Mouse (Mus musculus) embryonic facial prominence, embryonic 15.5 days (tissue): ENCODE results near the gene Arhgef39. TPM values are rescaled to one million over a fixed set of nuclear protein-coding genes. Genes with fewer than 3 reads are reported as not detected.
A peak's percentile ranks its signal among the peaks of the same experiment; 100 is the strongest.

Experiments used
- ATAC-seq: fragments of 200-750 bp; cut with Nextera tagmentation; 2 replicates; pipeline ENCODE4 v1.8.0; 2017; ENCODE audit warnings: low read depth, moderate TSS enrichment; ENCODE audit not compliant: insufficient number of reproducible peaks, low FRiP score, low TSS enrichment
- H3K27ac ChIP-seq: fragments of 300-500 bp; sonication (generic); replicated peaks from 2 replicates; pipeline ENCODE4 v1.5.1; 2015; ENCODE audit warnings: mild to moderate bottlenecking, inconsistent platforms
- H3K27me3 ChIP-seq: fragments of 300-500 bp; sonication (generic); 2 replicates; pipeline ENCODE4 v1.6.1; 2015; ENCODE audit warnings: inconsistent platforms
- H3K36me3 ChIP-seq: fragments of 300-500 bp; sonication (generic); 2 replicates; pipeline ENCODE4 v1.6.1; 2015; ENCODE audit warnings: mild to moderate bottlenecking, inconsistent platforms
- H3K4me1 ChIP-seq: fragments of 300-500 bp; sonication (generic); 2 replicates; pipeline ENCODE4 v1.6.1; 2015; ENCODE audit warnings: inconsistent platforms
- H3K4me2 ChIP-seq: fragments of 300-500 bp; sonication (generic); replicated peaks from 2 replicates; pipeline ENCODE4 v1.6.1; 2015; ENCODE audit warnings: mild to moderate bottlenecking, inconsistent platforms
- H3K4me3 ChIP-seq: fragments of 300-500 bp; sonication (generic); replicated peaks from 2 replicates; pipeline ENCODE4 v1.5.1; 2015; ENCODE audit warnings: mild to moderate bottlenecking, inconsistent platforms
- H3K9ac ChIP-seq: fragments of 300-500 bp; sonication (generic); 2 replicates; pipeline ENCODE4 v1.6.1; 2015; ENCODE audit warnings: inconsistent platforms
- H3K9me3 ChIP-seq: fragments of 300-500 bp; sonication (generic); replicated peaks from 2 replicates; pipeline ENCODE4 v1.6.1; 2016; ENCODE audit warnings: inconsistent platforms
- WGBS: fragments of 180-500 bp; shearing (Covaris S2); methylation state at CpG from one replicate; pipeline ENCODE4 v1.1.7; 2015; 5-methylcytosine and 5-hydroxymethylcytosine counted together
- polyA plus RNA-seq: library from polyadenylated mRNA; unstranded; fragments of >200 nt; fragmentation: Nextera tagmentation; extraction: Ambion mirVana; gene quantifications from 2 replicates; pipeline ENCODE4 v1.2.1, GENCODE M21; 2015

Arhgef39 gene
- polyA plus RNA-seq, 1 experiment from 2014 or later = 36.8 TPM

GRCm38 (mm10) chr4:43478906-43479832, 20.3 kb downstream of the Arhgef39 start:
- peaks cover 9% of the 10 kb centered on the region for H3K4me1 ChIP-seq
- H3K4me2 ChIP-seq = peak overlapping the region; percentile 25; the same call in 1 of the 2 replicates
- H3K27me3 ChIP-seq = no peaks in the 10 kb centered on the region
- no peaks in the 10 kb centered on the region for H3K36me3 ChIP-seq
- H3K27ac ChIP-seq = no peak overlapping the region
- ATAC-seq = no peak
- H3K4me3 ChIP-seq = no peak overlapping the region; the same call in 1 of the 2 replicates
- WGBS = 44% methylated on average over 24 of the region's 24 CpGs
- H3K9ac ChIP-seq = no peak overlapping the region
- H3K9me3 ChIP-seq = no peaks in the 10 kb centered on the region

- Histone ChIP-seq H3K27ac (peak overlapping the region; percentile 23; the same call in 1 of the 2 replicates), H3K4me1 (peaks cover 9% of the 10 kb centered on the region), H3K9ac (0 out of 2 replicates have a peak overlapping the region, but pooled peaks have one; percentile 23), H3K4me2 (peak overlapping the region; percentile 47), H3K9me3 (no peaks in the 10 kb centered on the region), H3K4me3 (peak overlapping the region; percentile 38), H3K27me3 (no peaks in the 10 kb centered on the region), H3K36me3 (no peaks in the 10 kb centered on the region)
- ATAC-seq = 0 out of 2 replicates have a peak, but pooled peaks have one; percentile 11
- 50% methylated on average over 8 of the region's 8 CpGs for WGBS
Observed at GRCm38 (mm10) chr4:43478534-43478858, 21.0 kb downstream of the Arhgef39 start.

DNA sequence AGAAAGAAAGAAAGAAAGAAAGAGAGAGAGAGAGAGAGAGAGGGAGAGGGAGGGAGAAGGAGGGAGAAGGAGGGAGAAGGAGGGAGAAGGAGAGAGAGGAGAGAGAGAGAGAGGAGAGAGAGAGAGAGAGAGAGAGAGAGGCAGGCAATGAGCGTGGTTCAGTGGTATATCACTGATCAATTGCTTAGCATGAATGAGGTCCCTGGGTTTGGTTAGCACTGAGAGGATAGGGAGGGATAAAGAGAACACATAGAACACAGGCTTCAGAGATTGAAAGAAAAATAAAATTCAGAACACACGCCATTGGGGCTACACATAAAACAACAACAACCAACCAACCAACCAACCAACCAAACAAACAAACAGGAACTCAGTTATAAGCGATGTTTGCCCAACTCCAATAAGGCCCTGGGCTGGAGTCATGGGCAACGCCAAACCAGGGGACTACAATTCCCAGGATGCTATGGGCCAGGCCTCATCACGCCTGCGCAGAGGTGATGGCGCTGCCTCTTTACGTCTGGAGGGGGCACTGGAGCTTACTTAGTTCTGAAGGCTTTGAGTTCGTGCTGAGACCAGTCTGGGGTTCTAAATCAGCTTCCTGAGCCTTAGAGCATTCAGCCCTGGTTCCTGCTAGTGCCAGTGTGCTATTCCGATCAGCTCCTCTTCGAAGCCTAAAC, 21.5 kb downstream of the Arhgef39 start:
- Histone ChIP-seq H3K9ac (0 out of 2 replicates have a peak overlapping the region, but pooled peaks have one; percentile 23), H3K4me1 (peaks cover 9% of the 10 kb centered on the region), H3K36me3 (no peaks in the 10 kb centered on the region), H3K4me2 (peak overlapping the region; percentile 47), H3K27me3 (no peaks in the 10 kb centered on the region), H3K9me3 (no peaks in the 10 kb centered on the region), H3K4me3 (peak overlapping the region; percentile 38), H3K27ac (peak overlapping the region; percentile 23; the same call in 1 of the 2 replicates)
- 22% methylated on average over 11 of the region's 11 CpGs for WGBS
- peak; percentile 87 for ATAC-seq

- Histone ChIP-seq H3K27me3 (no peaks in the 10 kb centered on the region), H3K4me3 (no peak overlapping the region), H3K4me1 (peaks cover 7% of the 10 kb centered on the region), H3K4me2 (no peak overlapping the region), H3K9me3 (no peaks in the 10 kb centered on the region), H3K27ac (no peak overlapping the region), H3K36me3 (no peaks in the 10 kb centered on the region), H3K9ac (no peak overlapping the region)
- WGBS = 89% methylated on average over 6 of the region's 6 CpGs
- ATAC-seq = no peak
Observed at GRCm38 (mm10) chr4:43476604-43477003, 22.9 kb downstream of the Arhgef39 start.

- H3K27me3 ChIP-seq = no peaks in the 10 kb centered on the region
- 67% methylated on average over 1 of the region's 1 CpGs for WGBS
- H3K27ac ChIP-seq = no peak overlapping the region
- no peaks in the 10 kb centered on the region for H3K9me3 ChIP-seq
- H3K4me1 ChIP-seq = peaks cover 7% of the 10 kb centered on the region
- H3K4me3 ChIP-seq = no peak overlapping the region
- H3K36me3 ChIP-seq = no peaks in the 10 kb centered on the region
- no peak for ATAC-seq
- no peak overlapping the region for H3K9ac ChIP-seq
- H3K4me2 ChIP-seq = no peak overlapping the region
Observed at GRCm38 (mm10) chr4:43473636-43474035, 25.9 kb downstream of the Arhgef39 start.

- H3K9me3 ChIP-seq = no peaks in the 10 kb centered on the region
- no peak overlapping the region for H3K27ac ChIP-seq
- H3K4me2 ChIP-seq = no peak overlapping the region
- H3K27me3 ChIP-seq = no peaks in the 10 kb centered on the region
- no peak overlapping the region for H3K9ac ChIP-seq
- ATAC-seq = no peak
- H3K4me1 ChIP-seq = 0 out of 2 replicates have a peak, but pooled peaks cover 5% of the 10 kb centered on the region
- no peaks in the 10 kb centered on the region for H3K36me3 ChIP-seq
- no peak overlapping the region for H3K4me3 ChIP-seq
- WGBS = 85% methylated on average over 10 of the region's 10 CpGs
Observed at GRCm38 (mm10) chr4:43470301-43470700, 29.2 kb downstream of the Arhgef39 start.

DNA sequence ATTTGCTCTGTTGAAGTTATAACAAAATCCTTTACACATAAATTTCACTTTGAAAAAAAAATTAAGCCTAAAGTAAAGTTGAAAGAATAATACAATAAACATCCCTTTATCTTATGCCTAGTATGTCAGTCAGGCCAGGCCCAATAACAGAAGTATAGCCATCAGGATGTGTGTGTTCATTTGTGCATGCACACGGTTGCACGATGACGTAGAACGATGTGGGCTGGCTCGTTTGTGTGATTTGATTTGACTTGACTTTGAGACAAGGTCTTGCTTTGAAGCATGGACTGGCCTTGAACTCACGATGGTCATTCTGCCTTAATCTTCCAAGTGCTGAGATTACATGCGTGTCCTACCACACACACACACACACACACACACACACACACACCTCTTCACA, 32.6 kb downstream of the Arhgef39 start:
- ATAC-seq = no peak
- Histone ChIP-seq H3K36me3 (no peaks in the 10 kb centered on the region), H3K27ac (no peak overlapping the region), H3K9me3 (no peaks in the 10 kb centered on the region), H3K9ac (no peak overlapping the region), H3K4me3 (no peak overlapping the region), H3K4me2 (no peak overlapping the region), H3K27me3 (no peaks in the 10 kb centered on the region), H3K4me1 (0 out of 2 replicates have a peak, but pooled peaks cover 5% of the 10 kb centered on the region)
- 82% methylated on average over 7 of the region's 7 CpGs for WGBS

- no peak for ATAC-seq
- Histone ChIP-seq H3K4me1 (0 out of 2 replicates have a peak, but pooled peaks cover 5% of the 10 kb centered on the region), H3K27me3 (no peaks in the 10 kb centered on the region), H3K9ac (no peak overlapping the region), H3K36me3 (no peaks in the 10 kb centered on the region), H3K9me3 (no peaks in the 10 kb centered on the region), H3K4me3 (no peak overlapping the region), H3K4me2 (no peak overlapping the region), H3K27ac (no peak overlapping the region)
- 80% methylated on average over 6 of the region's 6 CpGs for WGBS
Observed at GRCm38 (mm10) chr4:43465935-43466334, 33.6 kb downstream of the Arhgef39 start.

- H3K9ac ChIP-seq = no peak overlapping the region
- no peaks in the 10 kb centered on the region for H3K36me3 ChIP-seq
- no peaks in the 10 kb centered on the region for H3K27me3 ChIP-seq
- H3K9me3 ChIP-seq = no peaks in the 10 kb centered on the region
- H3K27ac ChIP-seq = no peak overlapping the region
- H3K4me2 ChIP-seq = no peak overlapping the region
- H3K4me1 ChIP-seq = 0 out of 2 replicates have a peak, but pooled peaks cover 5% of the 10 kb centered on the region
- no peak for ATAC-seq
- 93% methylated on average over 5 of the region's 5 CpGs for WGBS
- no peak overlapping the region for H3K4me3 ChIP-seq
Observed at GRCm38 (mm10) chr4:43463102-43463501, 36.4 kb downstream of the Arhgef39 start.

GRCm38 (mm10) chr4:43457124-43457523, 42.4 kb downstream of the Arhgef39 start:
- no peak overlapping the region for H3K27ac ChIP-seq
- H3K9ac ChIP-seq = no peak overlapping the region
- H3K4me1 ChIP-seq = peaks cover 18% of the 10 kb centered on the region
- H3K4me2 ChIP-seq = no peak overlapping the region
- no peaks in the 10 kb centered on the region for H3K9me3 ChIP-seq
- H3K36me3 ChIP-seq = no peaks in the 10 kb centered on the region
- ATAC-seq = no peak
- H3K27me3 ChIP-seq = peaks cover 22% of the 10 kb centered on the region; the same call in 1 of the 2 replicates
- H3K4me3 ChIP-seq = no peak overlapping the region
- 25% methylated on average over 8 of the region's 8 CpGs for WGBS

GRCm38 (mm10) chr4:43456470-43456869, 43.0 kb downstream of the Arhgef39 start:
- WGBS = 31% methylated on average over 4 of the region's 4 CpGs
- no peak overlapping the region for H3K27ac ChIP-seq
- no peak for ATAC-seq
- peaks cover 18% of the 10 kb centered on the region for H3K4me1 ChIP-seq
- no peaks in the 10 kb centered on the region for H3K36me3 ChIP-seq
- H3K9ac ChIP-seq = no peak overlapping the region
- H3K4me2 ChIP-seq = no peak overlapping the region
- no peak overlapping the region for H3K4me3 ChIP-seq
- H3K9me3 ChIP-seq = no peaks in the 10 kb centered on the region
- H3K27me3 ChIP-seq = peaks cover 24% of the 10 kb centered on the region; the same call in 1 of the 2 replicates
